Mouse (Mus musculus) lung, adult 2 months (tissue): Measurements from ENCODE around the gene Pkig. TPM values are rescaled to one million over a fixed set of nuclear protein-coding genes. Genes with fewer than 3 reads are reported as not detected.

Experiments
- DNase-seq: peaks from one replicate; pipeline ENCODE4 v3.0.0; 2022
- H3K4me1 ChIP-seq: fragments of 200-500 bp; 2 replicates; pipeline ENCODE4 v1.6.1; 2011; ENCODE audit warnings: low read length; ENCODE audit not compliant: control insufficient read depth, insufficient read depth
- H3K4me3 ChIP-seq: fragments of 200-500 bp; replicated peaks from 2 replicates; pipeline ENCODE3; 2011; ENCODE audit warnings: low read depth, mild to moderate bottlenecking, control low read depth, low read length; ENCODE audit errors: extremely low read depth
- CTCF ChIP-seq: fragments of 200-500 bp; IDR thresholded peaks from 2 replicates; pipeline ENCODE4 v1.5.1; 2011; ENCODE audit warnings: mild to moderate bottlenecking, low read length, control low read depth; ENCODE audit not compliant: insufficient read depth
- POLR2A ChIP-seq: fragments of 200-500 bp; IDR thresholded peaks from 2 replicates; pipeline ENCODE4 v1.6.1; 2011; ENCODE audit warnings: low read depth, mild to moderate bottlenecking, control low read depth, low read length, borderline replicate concordance; ENCODE audit errors: extremely low read depth
- WGBS: fragments of 180-500 bp; shearing (Covaris S2); methylation state at CpG from one replicate; pipeline ENCODE4 v1.1.7; 2018; 5-methylcytosine and 5-hydroxymethylcytosine counted together
- polyA plus RNA-seq: library from polyadenylated mRNA; depleted of rRNA; stranded (reverse); fragments of >200 nt; gene quantifications from 2 replicates; pipeline ENCODE4 v1.2.3, GENCODE M21; 2012; rRNA removed

The Pkig gene
- polyA plus RNA-seq, 1 experiment, result 167 TPM

DNA sequence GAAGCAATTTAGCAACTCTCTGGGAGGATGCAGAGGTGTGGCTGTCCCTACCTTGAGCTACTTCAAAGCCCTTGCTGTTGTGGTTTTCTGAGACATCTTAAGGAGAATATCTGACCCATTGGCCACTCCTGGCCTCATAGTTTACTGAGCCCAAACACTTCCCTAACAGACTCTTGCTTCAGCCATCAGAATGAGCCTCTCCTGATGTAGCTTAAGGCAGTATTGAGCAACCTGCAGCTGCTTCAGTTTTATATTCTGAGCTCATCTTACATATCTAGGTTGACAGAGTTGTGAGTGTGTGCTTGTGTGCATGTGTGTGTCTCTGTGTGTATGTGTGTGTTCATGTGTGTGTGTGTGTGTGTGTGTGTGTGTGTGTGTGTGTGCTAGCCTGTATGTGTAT lies 108.1 kb downstream of the Pkig start:
- TF ChIP-seq POLR2A, result no peak
- no peak for TF ChIP-seq CTCF
- no peaks in the 10 kb centered on the region for H3K4me1 ChIP-seq
- DNase-seq, result no peak
- H3K4me3 ChIP-seq, result no peak overlapping the region

DNA sequence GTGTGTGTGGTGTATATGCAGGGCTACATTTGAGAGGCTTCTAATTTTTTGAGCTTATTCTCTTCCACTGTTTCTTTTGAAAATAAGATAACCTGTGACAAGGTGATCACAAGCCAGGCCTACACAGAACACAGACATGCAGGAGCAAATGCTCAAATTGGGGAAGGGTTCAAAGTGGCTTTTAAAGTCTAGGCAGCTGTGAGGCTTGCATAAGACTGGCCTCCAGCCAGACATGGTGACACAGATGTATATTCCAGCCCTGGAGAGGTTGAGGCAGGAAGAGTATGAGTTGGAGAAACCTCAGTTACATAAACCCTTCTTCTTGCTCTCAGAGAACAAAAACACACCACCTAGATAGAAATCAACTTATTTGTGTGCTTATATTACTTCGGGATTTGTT lies 108.7 kb downstream of the Pkig start:
- no peak for DNase-seq

DNA sequence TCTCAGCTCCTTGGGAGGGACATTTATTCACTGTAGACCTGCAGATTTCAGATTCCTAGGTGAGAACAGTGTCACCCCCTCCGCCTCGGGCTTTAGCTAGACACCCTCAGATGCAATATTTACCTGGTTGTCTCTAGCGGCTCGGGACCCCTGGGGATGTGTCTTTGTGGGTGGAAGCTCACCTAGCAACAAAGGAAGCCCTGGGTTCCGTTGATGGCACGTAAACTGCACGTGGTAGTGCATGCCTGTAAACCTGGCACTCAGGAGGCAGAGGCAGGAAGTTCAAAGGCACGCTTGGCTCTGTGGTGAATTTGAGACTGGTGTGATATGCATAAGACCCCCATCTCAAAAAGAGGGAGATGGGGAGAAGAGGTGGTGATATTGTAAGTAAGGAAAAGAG lies 112.5 kb downstream of the Pkig start:
- DNase-seq, result no peak
- TF ChIP-seq POLR2A, result no peak
- no peak for TF ChIP-seq CTCF
- Histone ChIP-seq H3K4me3 (no peak overlapping the region), H3K4me1 (no peaks in the 10 kb centered on the region)
- whole genome bisulfite sequencing, result 75% methylated on average over 8 of the region's 8 CpGs

More for the DNA sequence above, 108.7 kb downstream of the Pkig start:
- TF ChIP-seq CTCF, result no peak
- TF ChIP-seq POLR2A, result no peak
- WGBS, result 31% methylated on average over 1 of the region's 1 CpGs
- Histone ChIP-seq H3K4me1 (no peaks in the 10 kb centered on the region), H3K4me3 (no peak overlapping the region)

Other genes starting within 250 kb of the Pkig start
- 9.2 and 17.2 TPM in 2 replicates for gene Oser1, start 233.7 kb upstream of the Pkig start, polyA plus RNA-seq
- 0.19 and 0.22 TPM in 2 replicates for gene Gdap1l1, start 219.9 kb upstream of the Pkig start, polyA plus RNA-seq
- gene Fitm2, start 185.8 kb upstream of the Pkig start, polyA plus RNA-seq, result 20.4 and 24.1 TPM in 2 replicates
- gene R3hdml, start 166.1 kb upstream of the Pkig start, polyA plus RNA-seq, result not detected in 2 replicates
- gene Hnf4a, start 151.6 kb upstream of the Pkig start, polyA plus RNA-seq, result 0.67 and 2.3 TPM in 2 replicates
- gene Ttpal, start 56.1 kb upstream of the Pkig start, polyA plus RNA-seq, result 23.4 and 25.8 TPM in 2 replicates
- 368 and 417 TPM in 2 replicates for gene Serinc3, start 13.3 kb upstream of the Pkig start, polyA plus RNA-seq
- 2.4 and 105 TPM in 2 replicates for gene Ada, start 91.9 kb downstream of the Pkig start, polyA plus RNA-seq
- 71.4 and 97.6 TPM in 2 replicates for gene Ccn5, start 162.5 kb downstream of the Pkig start, polyA plus RNA-seq
- not detected in 2 replicates for gene Kcnk15, start 195.3 kb downstream of the Pkig start, polyA plus RNA-seq